Mouse (Mus musculus): ENCODE results near the gene Robo2.

DNA sequence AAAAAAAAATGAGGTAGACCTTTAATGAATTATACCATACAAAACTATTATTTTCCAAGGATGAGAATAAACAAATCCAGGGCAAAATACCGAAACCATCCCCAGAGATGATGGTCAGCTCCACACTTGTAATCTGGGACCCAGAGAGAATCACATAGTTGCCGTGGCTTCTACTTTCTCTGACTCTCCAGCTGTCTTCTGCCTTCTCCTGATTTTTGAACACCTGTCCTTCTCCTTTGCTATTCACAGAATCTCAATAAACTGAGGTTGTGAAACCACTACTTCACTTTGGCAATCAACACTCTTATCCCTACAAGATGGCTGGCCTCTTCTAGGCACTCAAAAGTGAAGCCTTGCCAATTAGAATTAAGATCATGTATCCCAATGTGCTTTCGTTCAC, 252.4 kb downstream of the Robo2 start:
- no peak for TF ChIP-seq CTCF (IDR thresholded peaks at IDR 0.05; ENCODE audit: low read depth)
- no peak for TF ChIP-seq EP300 (IDR thresholded peaks at IDR 0.05; ENCODE audit: low read depth)

Measured in liver, embryonic 14.5 days (tissue).